Mouse (Mus musculus): ENCODE results near the gene Phex.

DNA sequence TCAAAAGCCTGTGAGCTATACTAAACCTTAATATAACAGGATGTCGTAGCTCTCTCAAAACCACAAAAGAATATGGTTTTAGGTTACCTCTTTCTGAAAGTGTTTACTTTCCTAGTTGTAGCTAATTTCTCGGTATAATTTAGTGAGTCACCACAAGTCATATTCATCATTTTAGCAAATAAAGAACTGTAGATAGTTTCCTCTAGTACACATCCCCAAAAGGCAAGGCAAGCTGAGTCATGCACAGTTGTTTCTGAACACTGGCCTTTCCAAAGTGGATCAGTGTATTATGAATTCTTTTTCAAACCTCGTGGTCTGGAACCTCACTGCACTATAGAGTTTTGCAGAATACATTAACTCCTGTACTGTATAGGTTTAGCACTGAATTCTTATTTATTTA, 143.5 kb downstream of the Phex start:
- TF ChIP-seq ELF1 (IDR thresholded peaks at IDR 0.05; ENCODE audit: low read depth, low read length) = no peak
- no peak for TF ChIP-seq SMC3 (IDR thresholded peaks at IDR 0.05; ENCODE audit: low read depth, low read length)
- TF ChIP-seq ZMIZ1 (IDR thresholded peaks at IDR 0.05; ENCODE audit: low read depth, low read length) = no peak
